Mouse (Mus musculus): ENCODE measurements around the gene Slc7a5.

DNA sequence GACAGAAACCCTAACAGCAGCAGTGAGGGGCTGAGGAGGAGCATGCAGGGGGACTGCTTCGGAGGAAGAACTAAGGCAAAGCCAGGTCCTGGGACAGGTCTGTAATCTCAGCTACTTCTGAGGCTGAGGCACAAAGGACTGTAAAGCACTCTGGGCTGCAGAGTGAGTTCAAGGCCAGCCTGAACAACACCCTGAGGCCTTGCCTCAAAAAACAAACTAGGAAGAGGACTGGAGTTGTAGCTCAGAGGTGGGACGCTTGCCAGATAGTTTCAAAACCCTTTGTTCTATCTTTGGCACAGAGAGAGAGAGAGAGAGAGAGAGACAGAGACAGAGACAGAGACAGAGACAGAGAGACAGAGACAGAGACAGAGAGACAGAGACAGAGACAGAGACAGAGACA is 53.9 kb downstream of the Slc7a5 start:
- TF ChIP-seq POLR2A (IDR thresholded peaks at IDR 0.05; ENCODE audit: low read depth, low read length) (no peak), CTCF (conservative IDR thresholded peaks at IDR 0.05 in 1 of 2, IDR thresholded peaks at IDR 0.05 in 1 of 2; ENCODE audit: low read depth in 2 of 2, low read length in 2 of 2) (no peak), EP300 (IDR thresholded peaks at IDR 0.05; ENCODE audit: low read length) (no peak), TBP (conservative IDR thresholded peaks at IDR 0.05; ENCODE audit: low read depth, low read length) (no peak), HCFC1 (IDR thresholded peaks at IDR 0.05; ENCODE audit: low read depth, low read length) (no peak)

Data from CH12.LX (cell line).